Mouse (Mus musculus): ENCODE measurements around the gene Unc5c. TPM values are rescaled to one million over a fixed set of nuclear protein-coding genes. Genes with fewer than 3 reads are reported as not detected.

Gene Unc5c
- polyA plus RNA-seq, 1 experiment from 2014 or later: 5.3 TPM

DNA sequence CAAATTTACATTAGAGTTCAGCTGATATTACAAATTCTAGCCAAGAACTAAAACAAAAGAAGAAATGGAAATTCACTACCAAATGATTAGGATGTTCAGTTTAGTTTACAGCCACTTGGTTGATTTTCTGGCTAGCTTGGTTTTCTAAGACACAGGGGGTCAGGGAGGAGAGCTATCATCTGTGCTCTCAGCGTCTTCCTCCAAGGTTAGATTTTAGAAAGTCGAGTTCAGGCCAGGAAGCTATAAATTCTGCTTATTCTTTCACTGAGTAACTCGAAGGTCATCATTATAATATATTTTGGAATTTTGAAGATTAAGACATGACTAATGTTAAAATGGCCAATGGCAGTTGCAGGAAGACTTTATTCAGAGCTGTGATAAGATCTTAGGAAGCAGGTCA is 131.4 kb downstream of the Unc5c start:
- H3K4me2 ChIP-seq (ENCODE audit: low read depth, low read length, severe bottlenecking): no peak overlapping the region
- H3K4me1 ChIP-seq (replicated peaks; ENCODE audit: control insufficient read depth, insufficient read depth, low read length): no peaks in the 10 kb centered on the region
- no peak overlapping the region for H3K9ac ChIP-seq (ENCODE audit: low read length)
- WGBS: 76% methylated on average over 3 of the region's 3 CpGs
- H3K4me3 ChIP-seq (ENCODE audit: low read depth, low read length): no peak overlapping the region
- H3K36me3 ChIP-seq (ENCODE audit: control insufficient read depth, insufficient read depth, low read length): no peaks in the 10 kb centered on the region
- no peaks in the 10 kb centered on the region for H3K9me3 ChIP-seq (ENCODE audit: control insufficient read depth, low read length)
- ATAC-seq (replicated peaks; ENCODE audit: low FRiP score): no peak
- H3K27ac ChIP-seq (ENCODE audit: low read depth, low read length): no peak overlapping the region
- no peak for DNase-seq (ENCODE audit: low spot score)
- H3K27me3 ChIP-seq (ENCODE audit: control insufficient read depth, insufficient read depth, low read length): peaks cover 11% of the 10 kb centered on the region; the same call in 1 of the 2 replicates

DNA sequence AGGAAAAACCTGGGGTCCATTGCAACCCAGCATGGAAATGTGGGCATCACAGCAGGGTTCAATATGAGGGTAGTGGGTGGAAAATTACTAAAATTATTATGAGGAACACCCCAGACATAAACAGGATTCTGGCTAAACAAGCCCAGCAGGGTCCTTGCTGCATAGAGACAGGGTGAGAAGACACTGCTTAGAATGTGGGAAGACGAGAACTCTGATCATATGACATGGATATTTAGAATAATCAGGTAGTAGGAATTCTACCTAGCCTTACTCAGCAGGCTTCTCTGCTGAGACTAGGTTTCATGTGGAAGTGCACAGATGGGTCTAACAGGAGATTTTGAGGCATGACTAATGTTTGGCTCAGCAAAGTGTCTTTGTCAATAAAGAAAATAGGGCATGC is 131.9 kb downstream of the Unc5c start:
- Histone ChIP-seq H3K9ac (ENCODE audit: low read length) (no peak overlapping the region), H3K4me3 (ENCODE audit: low read depth, low read length) (no peak overlapping the region), H3K4me2 (ENCODE audit: low read depth, low read length, severe bottlenecking) (no peak overlapping the region), H3K27ac (ENCODE audit: low read depth, low read length) (no peak overlapping the region), H3K4me1 (replicated peaks; ENCODE audit: control insufficient read depth, insufficient read depth, low read length) (no peaks in the 10 kb centered on the region), H3K9me3 (ENCODE audit: control insufficient read depth, low read length) (no peaks in the 10 kb centered on the region), H3K27me3 (ENCODE audit: control insufficient read depth, insufficient read depth, low read length) (peaks cover 7% of the 10 kb centered on the region; the same call in 1 of the 2 replicates), H3K36me3 (ENCODE audit: control insufficient read depth, insufficient read depth, low read length) (no peaks in the 10 kb centered on the region)
- DNase-seq (ENCODE audit: low spot score): no peak
- no peak for ATAC-seq (replicated peaks; ENCODE audit: low FRiP score)
- WGBS: 83% methylated on average over 1 of the region's 1 CpGs

DNA sequence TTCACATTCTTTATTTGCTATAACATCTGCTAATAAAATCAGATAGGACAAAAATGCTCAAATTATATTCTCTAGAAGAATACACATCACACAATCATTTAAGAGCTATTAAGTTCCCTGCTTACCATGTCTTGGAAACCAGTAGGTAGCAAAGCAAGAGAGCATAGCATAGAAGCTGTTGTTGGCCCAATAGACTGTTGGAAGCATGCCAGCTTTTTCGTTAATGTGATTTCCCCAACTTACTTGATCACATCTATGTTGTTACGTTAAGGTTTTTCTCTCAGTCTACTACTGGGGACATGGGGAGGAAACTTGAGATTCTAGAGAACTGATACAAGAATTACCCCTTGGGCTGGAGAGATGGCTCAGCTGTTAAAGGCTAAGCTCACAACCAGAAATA is 133.0 kb downstream of the Unc5c start:
- WGBS: 81% methylated on average over 2 of the region's 2 CpGs
- H3K4me2 ChIP-seq (ENCODE audit: low read depth, low read length, severe bottlenecking): no peak overlapping the region

DNA sequence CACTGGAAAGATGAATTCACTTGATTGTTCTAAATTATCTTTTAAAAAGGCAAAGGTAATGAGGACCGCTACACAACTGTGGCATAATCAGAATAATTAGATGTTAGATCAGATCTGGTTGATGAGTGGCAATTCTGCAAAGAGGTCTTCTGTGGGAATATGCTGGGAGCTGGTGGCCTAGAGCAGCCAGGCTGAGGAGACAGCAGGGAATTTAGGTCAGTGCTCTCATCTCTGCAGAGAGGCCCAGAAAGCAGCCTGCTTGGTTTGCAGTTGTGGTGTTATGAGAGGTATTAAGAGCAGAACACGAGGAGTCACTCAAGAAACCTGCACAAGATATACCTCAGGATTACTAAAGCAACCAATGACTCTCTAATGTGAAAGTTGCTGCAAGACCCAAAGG is 133.9 kb downstream of the Unc5c start:
- Histone ChIP-seq H3K4me3 (ENCODE audit: low read depth, low read length) (no peak overlapping the region), H3K9ac (ENCODE audit: low read length) (no peak overlapping the region), H3K36me3 (ENCODE audit: control insufficient read depth, insufficient read depth, low read length) (no peaks in the 10 kb centered on the region), H3K27ac (ENCODE audit: low read depth, low read length) (no peak overlapping the region), H3K4me2 (ENCODE audit: low read depth, low read length, severe bottlenecking) (no peak overlapping the region), H3K4me1 (replicated peaks; ENCODE audit: control insufficient read depth, insufficient read depth, low read length) (no peaks in the 10 kb centered on the region), H3K9me3 (ENCODE audit: control insufficient read depth, low read length) (no peaks in the 10 kb centered on the region), H3K27me3 (ENCODE audit: control insufficient read depth, insufficient read depth, low read length) (no peaks in the 10 kb centered on the region; the same call in 1 of the 2 replicates)
- ATAC-seq (replicated peaks; ENCODE audit: low FRiP score) (no peak), DNase-seq (ENCODE audit: low spot score) (no peak)
- 83% methylated on average over 2 of the region's 2 CpGs for WGBS

More for the DNA sequence above, 133.0 kb downstream of the Unc5c start:
- Histone ChIP-seq H3K4me1 (replicated peaks; ENCODE audit: control insufficient read depth, insufficient read depth, low read length) (no peaks in the 10 kb centered on the region), H3K36me3 (ENCODE audit: control insufficient read depth, insufficient read depth, low read length) (no peaks in the 10 kb centered on the region), H3K4me3 (ENCODE audit: low read depth, low read length) (no peak overlapping the region), H3K27me3 (ENCODE audit: control insufficient read depth, insufficient read depth, low read length) (peaks cover 5% of the 10 kb centered on the region; the same call in 1 of the 2 replicates), H3K9ac (ENCODE audit: low read length) (no peak overlapping the region), H3K27ac (ENCODE audit: low read depth, low read length) (no peak overlapping the region), H3K9me3 (ENCODE audit: control insufficient read depth, low read length) (no peaks in the 10 kb centered on the region)
- ATAC-seq (replicated peaks; ENCODE audit: low FRiP score): no peak
- no peak for DNase-seq (ENCODE audit: low spot score)

DNA sequence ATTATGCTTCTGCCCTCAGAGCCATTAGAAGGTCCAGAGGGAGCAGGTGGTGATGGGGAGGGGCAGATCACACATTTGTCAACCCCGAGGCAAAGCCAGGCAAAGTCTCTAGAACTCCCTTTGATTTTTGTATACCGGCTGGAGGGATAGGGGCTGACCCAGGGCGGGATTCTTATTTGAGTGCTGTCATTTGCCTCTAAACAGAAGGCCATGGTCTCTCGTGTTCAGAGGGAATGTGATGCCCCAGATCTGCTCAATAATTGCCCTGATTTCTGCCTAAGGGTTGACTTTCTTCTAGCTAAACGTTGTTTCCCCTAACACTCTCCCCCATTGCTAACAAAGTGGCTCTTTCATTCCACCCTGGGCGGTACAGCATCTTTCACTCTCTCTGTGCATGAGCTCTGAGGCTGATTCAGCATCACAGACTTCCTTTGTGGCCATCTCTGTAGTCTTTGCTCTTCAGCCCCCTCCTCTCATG is 136.1 kb downstream of the Unc5c start:
- Histone ChIP-seq H3K4me3 (ENCODE audit: low read depth, low read length) (no peak overlapping the region), H3K4me2 (ENCODE audit: low read depth, low read length, severe bottlenecking) (no peak overlapping the region), H3K9ac (ENCODE audit: low read length) (no peak overlapping the region), H3K27ac (ENCODE audit: low read depth, low read length) (no peak overlapping the region), H3K4me1 (replicated peaks; ENCODE audit: control insufficient read depth, insufficient read depth, low read length) (no peaks in the 10 kb centered on the region), H3K36me3 (ENCODE audit: control insufficient read depth, insufficient read depth, low read length) (no peaks in the 10 kb centered on the region), H3K27me3 (ENCODE audit: control insufficient read depth, insufficient read depth, low read length) (no peaks in the 10 kb centered on the region), H3K9me3 (ENCODE audit: control insufficient read depth, low read length) (no peaks in the 10 kb centered on the region)
- DNase-seq (ENCODE audit: low spot score) (peak; percentile 48), ATAC-seq (replicated peaks; ENCODE audit: low FRiP score) (peak; percentile 61)
- WGBS: 18% methylated on average over 6 of the region's 6 CpGs

DNA sequence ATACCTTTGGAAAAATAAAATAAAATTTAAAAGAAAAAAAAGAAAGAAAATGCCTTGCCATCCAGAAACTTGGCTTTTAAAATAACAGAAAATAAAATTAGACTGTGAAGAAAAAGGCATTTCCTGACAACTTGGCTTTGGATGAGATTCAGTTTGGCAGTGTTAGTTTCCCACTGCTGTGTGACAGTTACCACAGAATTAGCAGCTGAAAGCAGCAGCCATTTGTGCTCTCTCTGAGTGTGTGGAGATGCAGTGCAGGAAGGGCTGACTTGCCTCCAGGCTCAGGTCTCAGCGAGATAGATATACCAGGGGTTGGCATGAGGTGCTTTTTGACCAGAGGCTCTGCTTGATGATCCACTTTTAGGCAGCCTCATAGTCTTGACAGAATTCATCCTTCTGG is 151.7 kb downstream of the Unc5c start:
- ATAC-seq (replicated peaks; ENCODE audit: low FRiP score) (no peak), DNase-seq (ENCODE audit: low spot score) (no peak)
- Histone ChIP-seq H3K4me1 (replicated peaks; ENCODE audit: control insufficient read depth, insufficient read depth, low read length) (no peaks in the 10 kb centered on the region), H3K4me2 (ENCODE audit: low read depth, low read length, severe bottlenecking) (no peak overlapping the region), H3K27ac (ENCODE audit: low read depth, low read length) (no peak overlapping the region), H3K9ac (ENCODE audit: low read length) (no peak overlapping the region), H3K9me3 (ENCODE audit: control insufficient read depth, low read length) (no peaks in the 10 kb centered on the region), H3K36me3 (ENCODE audit: control insufficient read depth, insufficient read depth, low read length) (no peaks in the 10 kb centered on the region), H3K27me3 (ENCODE audit: control insufficient read depth, insufficient read depth, low read length) (no peaks in the 10 kb centered on the region), H3K4me3 (ENCODE audit: low read depth, low read length) (no peak overlapping the region)
- WGBS: 66% methylated on average over 1 of the region's 1 CpGs

DNA sequence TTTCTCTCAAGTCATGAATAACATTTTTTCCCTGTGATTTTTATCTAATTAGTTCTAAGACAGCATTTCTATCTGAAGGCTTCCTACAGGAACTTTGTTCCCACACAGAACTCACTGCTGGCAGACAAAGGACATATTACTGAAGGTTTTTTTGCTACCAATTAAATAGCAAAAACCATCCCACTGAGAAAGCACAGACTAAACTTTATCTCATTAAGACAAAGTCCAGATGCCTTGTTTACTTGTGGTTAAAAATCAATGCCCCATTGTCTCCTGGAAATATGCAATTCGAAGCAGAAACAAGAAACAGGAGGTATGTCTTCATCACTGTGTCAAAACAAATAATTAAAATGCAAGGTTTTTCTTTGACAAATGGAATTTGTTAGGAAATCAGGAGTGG is 153.7 kb downstream of the Unc5c start:
- H3K36me3 ChIP-seq (ENCODE audit: control insufficient read depth, insufficient read depth, low read length): no peaks in the 10 kb centered on the region
- H3K9ac ChIP-seq (ENCODE audit: low read length): no peak overlapping the region
- WGBS: 38% methylated on average over 1 of the region's 1 CpGs
- H3K27me3 ChIP-seq (ENCODE audit: control insufficient read depth, insufficient read depth, low read length): no peaks in the 10 kb centered on the region
- H3K9me3 ChIP-seq (ENCODE audit: control insufficient read depth, low read length): no peaks in the 10 kb centered on the region
- H3K4me1 ChIP-seq (replicated peaks; ENCODE audit: control insufficient read depth, insufficient read depth, low read length): no peaks in the 10 kb centered on the region
- no peak for ATAC-seq (replicated peaks; ENCODE audit: low FRiP score)
- no peak overlapping the region for H3K27ac ChIP-seq (ENCODE audit: low read depth, low read length)
- H3K4me2 ChIP-seq (ENCODE audit: low read depth, low read length, severe bottlenecking): no peak overlapping the region
- DNase-seq (ENCODE audit: low spot score): no peak
- H3K4me3 ChIP-seq (ENCODE audit: low read depth, low read length): no peak overlapping the region

DNA sequence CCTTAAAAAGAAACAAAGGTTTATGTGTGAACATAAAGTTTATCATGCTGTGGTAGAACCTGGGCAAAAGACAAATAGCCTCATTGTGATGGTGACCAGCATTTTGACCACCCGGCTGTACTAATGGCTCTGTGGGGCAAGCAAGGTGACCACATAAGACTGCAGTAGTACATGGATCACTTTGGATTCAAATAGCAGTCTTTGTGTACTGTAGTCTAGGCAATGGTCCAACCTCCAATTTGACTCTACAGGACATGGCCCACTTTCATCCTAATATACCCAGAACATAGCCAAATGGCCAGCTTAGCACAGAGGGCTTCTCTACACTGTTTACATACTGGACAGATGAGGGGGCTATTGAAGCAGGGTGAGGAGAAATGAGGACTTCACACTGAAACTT is 156.5 kb downstream of the Unc5c start:
- Histone ChIP-seq H3K4me2 (ENCODE audit: low read depth, low read length, severe bottlenecking) (no peak overlapping the region), H3K36me3 (ENCODE audit: control insufficient read depth, insufficient read depth, low read length) (no peaks in the 10 kb centered on the region), H3K4me1 (replicated peaks; ENCODE audit: control insufficient read depth, insufficient read depth, low read length) (no peaks in the 10 kb centered on the region), H3K9ac (ENCODE audit: low read length) (no peak overlapping the region), H3K27ac (ENCODE audit: low read depth, low read length) (no peak overlapping the region), H3K4me3 (ENCODE audit: low read depth, low read length) (no peak overlapping the region), H3K9me3 (ENCODE audit: control insufficient read depth, low read length) (no peaks in the 10 kb centered on the region), H3K27me3 (ENCODE audit: control insufficient read depth, insufficient read depth, low read length) (no peaks in the 10 kb centered on the region)
- ATAC-seq (replicated peaks; ENCODE audit: low FRiP score): no peak
- no peak for DNase-seq (ENCODE audit: low spot score)
- WGBS: 93% methylated on average over 1 of the region's 1 CpGs

DNA sequence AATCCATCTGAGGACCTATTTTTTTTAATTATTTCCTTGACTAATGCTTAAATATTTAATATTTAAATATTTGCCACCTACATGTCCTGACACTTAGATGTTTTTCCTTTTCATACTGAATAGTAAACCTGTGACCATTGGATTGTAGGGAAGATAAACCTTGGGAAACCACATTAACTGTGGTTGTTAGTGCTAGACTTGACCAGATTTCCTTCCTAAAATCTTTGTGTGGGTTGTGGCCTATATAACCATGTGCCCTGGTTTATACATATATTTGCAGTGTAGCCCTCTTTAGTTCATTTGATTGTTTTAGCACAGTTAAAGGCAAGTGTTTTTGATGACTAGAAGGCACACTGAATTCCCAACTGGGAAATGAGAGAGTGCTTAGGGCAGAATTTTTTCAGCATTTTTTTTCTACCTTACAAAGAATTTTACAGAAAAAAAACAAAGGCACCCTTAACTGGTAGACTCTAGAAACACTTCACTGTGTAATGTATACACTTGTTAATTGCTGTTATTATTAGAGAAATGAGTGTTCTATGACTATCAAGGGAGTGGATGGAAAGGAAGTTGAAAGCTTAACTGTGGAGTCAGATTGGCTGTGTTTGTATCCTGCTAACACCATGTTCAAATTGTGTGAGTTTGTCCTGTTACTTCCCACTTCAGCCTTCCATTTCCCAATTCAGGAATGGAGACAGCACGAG is 162.1 kb downstream of the Unc5c start:
- WGBS: 85% methylated on average over 1 of the region's 1 CpGs
- ATAC-seq (replicated peaks; ENCODE audit: low FRiP score): no peak
- DNase-seq (ENCODE audit: low spot score): no peak
- Histone ChIP-seq H3K4me1 (replicated peaks; ENCODE audit: control insufficient read depth, insufficient read depth, low read length) (no peaks in the 10 kb centered on the region), H3K9me3 (ENCODE audit: control insufficient read depth, low read length) (no peaks in the 10 kb centered on the region), H3K27ac (ENCODE audit: low read depth, low read length) (no peak overlapping the region), H3K9ac (ENCODE audit: low read length) (no peak overlapping the region), H3K36me3 (ENCODE audit: control insufficient read depth, insufficient read depth, low read length) (no peaks in the 10 kb centered on the region), H3K4me2 (ENCODE audit: low read depth, low read length, severe bottlenecking) (no peak overlapping the region), H3K27me3 (ENCODE audit: control insufficient read depth, insufficient read depth, low read length) (no peaks in the 10 kb centered on the region), H3K4me3 (ENCODE audit: low read depth, low read length) (no peak overlapping the region)

All from forebrain, embryonic 11.5 days (tissue).